Mouse (Mus musculus): ENCODE results near the gene Cdh4. TPM values are rescaled to one million over a fixed set of nuclear protein-coding genes. Genes with fewer than 3 reads are reported as not detected.

The Cdh4 gene
- polyA plus RNA-seq, 1 experiment, result 0.36 TPM

GRCm38 (mm10) chr2:179494276-179494675, 52.0 kb downstream of the Cdh4 start:
- H3K4me3 ChIP-seq (ENCODE audit: control insufficient read depth, low read depth, low read length), result no peak overlapping the region
- H3K36me3 ChIP-seq (ENCODE audit: control insufficient read depth, insufficient read depth, low read length), result no peaks in the 10 kb centered on the region
- no peak overlapping the region for H3K27ac ChIP-seq (ENCODE audit: control insufficient read depth, insufficient read depth, low read depth, low read length)
- H3K4me1 ChIP-seq (ENCODE audit: control insufficient read depth, insufficient read depth, low read length), result no peaks in the 10 kb centered on the region
- no peak for TF ChIP-seq CTCF (IDR thresholded peaks at IDR 0.05; ENCODE audit: control insufficient read depth, insufficient read depth, insufficient replicate concordance, low read depth, low read length)
- no peaks in the 10 kb centered on the region for H3K27me3 ChIP-seq (ENCODE audit: control insufficient read depth, insufficient read depth, low read length)

DNA sequence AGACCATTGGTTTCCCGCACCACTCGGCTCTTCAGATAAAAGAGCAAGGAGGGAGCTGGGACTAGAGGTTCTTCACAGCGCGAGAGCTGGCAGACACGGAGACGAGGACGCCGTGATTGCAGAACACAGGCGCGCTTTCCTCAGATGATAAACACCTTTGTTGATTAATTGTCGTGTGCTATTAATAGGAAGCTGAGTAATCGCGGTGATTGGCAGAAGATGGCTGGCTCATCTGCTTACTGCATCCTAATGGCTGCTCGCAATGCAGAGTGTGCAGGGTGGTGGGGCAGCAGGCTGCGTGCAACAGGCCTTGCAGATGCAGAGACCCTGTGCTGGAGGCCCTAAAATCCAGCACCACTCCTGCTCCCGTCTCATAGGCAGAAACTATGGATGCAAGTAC, 68.2 kb downstream of the Cdh4 start:
- Histone ChIP-seq H3K4me1 (ENCODE audit: control insufficient read depth, insufficient read depth, low read length) (no peaks in the 10 kb centered on the region), H3K4me3 (ENCODE audit: control insufficient read depth, low read depth, low read length) (no peak overlapping the region), H3K27me3 (ENCODE audit: control insufficient read depth, insufficient read depth, low read length) (no peaks in the 10 kb centered on the region), H3K36me3 (ENCODE audit: control insufficient read depth, insufficient read depth, low read length) (no peaks in the 10 kb centered on the region), H3K27ac (ENCODE audit: control insufficient read depth, insufficient read depth, low read depth, low read length) (no peak overlapping the region)
- TF ChIP-seq CTCF (IDR thresholded peaks at IDR 0.05; ENCODE audit: control insufficient read depth, insufficient read depth, insufficient replicate concordance, low read depth, low read length) (no peak), POLR2A (IDR thresholded peaks at IDR 0.05; ENCODE audit: control insufficient read depth, low read depth, low read length) (no peak)

DNA sequence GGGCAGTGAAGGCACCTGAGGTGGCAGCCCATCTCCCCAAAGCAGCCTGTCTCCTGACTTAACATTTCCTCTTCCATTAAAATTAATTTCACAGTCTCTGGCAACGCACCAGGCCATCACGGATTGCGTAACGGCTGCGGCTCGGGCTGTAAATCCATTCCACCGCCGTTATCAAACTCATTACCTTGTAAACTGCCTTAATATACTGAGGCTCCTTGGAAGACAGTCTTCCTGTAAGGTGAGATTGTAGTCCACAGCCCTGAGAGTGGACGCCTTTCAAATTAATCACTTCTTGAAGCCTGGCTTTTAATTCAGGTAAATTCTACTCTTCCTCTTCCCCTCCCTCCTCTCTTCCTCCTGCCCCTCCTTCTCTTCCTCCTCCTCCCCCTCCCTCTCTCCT, 74.3 kb downstream of the Cdh4 start:
- Histone ChIP-seq H3K36me3 (ENCODE audit: control insufficient read depth, insufficient read depth, low read length) (no peaks in the 10 kb centered on the region), H3K27me3 (ENCODE audit: control insufficient read depth, insufficient read depth, low read length) (no peaks in the 10 kb centered on the region), H3K4me3 (ENCODE audit: control insufficient read depth, low read depth, low read length) (no peak overlapping the region), H3K4me1 (ENCODE audit: control insufficient read depth, insufficient read depth, low read length) (no peaks in the 10 kb centered on the region), H3K27ac (ENCODE audit: control insufficient read depth, insufficient read depth, low read depth, low read length) (no peak overlapping the region)
- TF ChIP-seq CTCF (IDR thresholded peaks at IDR 0.05; ENCODE audit: control insufficient read depth, insufficient read depth, insufficient replicate concordance, low read depth, low read length) (no peak), POLR2A (IDR thresholded peaks at IDR 0.05; ENCODE audit: control insufficient read depth, low read depth, low read length) (no peak)

GRCm38 (mm10) chr2:179518456-179519032, 76.3 kb downstream of the Cdh4 start:
- Histone ChIP-seq H3K27ac (ENCODE audit: control insufficient read depth, insufficient read depth, low read depth, low read length) (no peak overlapping the region), H3K36me3 (ENCODE audit: control insufficient read depth, insufficient read depth, low read length) (no peaks in the 10 kb centered on the region), H3K4me3 (ENCODE audit: control insufficient read depth, low read depth, low read length) (no peak overlapping the region), H3K27me3 (ENCODE audit: control insufficient read depth, insufficient read depth, low read length) (no peaks in the 10 kb centered on the region), H3K4me1 (ENCODE audit: control insufficient read depth, insufficient read depth, low read length) (no peaks in the 10 kb centered on the region)
- TF ChIP-seq CTCF (IDR thresholded peaks at IDR 0.05; ENCODE audit: control insufficient read depth, insufficient read depth, insufficient replicate concordance, low read depth, low read length) (no peak), POLR2A (IDR thresholded peaks at IDR 0.05; ENCODE audit: control insufficient read depth, low read depth, low read length) (no peak)

DNA sequence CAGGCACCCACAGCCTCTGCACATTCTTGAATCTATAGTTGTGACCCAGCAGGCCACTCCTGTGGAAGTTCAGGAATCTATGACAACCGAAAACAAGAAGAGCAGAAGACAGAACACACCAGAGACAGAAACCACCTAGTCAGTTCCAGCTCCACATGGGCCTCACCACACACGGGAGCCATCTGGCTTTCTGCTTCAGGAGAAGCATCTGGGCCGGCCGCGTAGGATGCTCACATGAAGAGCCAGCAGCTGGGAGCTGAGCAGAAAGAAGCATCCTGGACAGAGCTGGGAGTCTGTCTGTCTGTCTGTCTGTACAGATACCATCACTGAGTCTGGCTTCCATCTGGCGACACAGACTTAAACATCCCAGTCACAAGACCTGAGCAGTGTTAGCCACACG, 76.9 kb downstream of the Cdh4 start:
- Histone ChIP-seq H3K27ac (ENCODE audit: control insufficient read depth, insufficient read depth, low read depth, low read length) (no peak overlapping the region), H3K4me3 (ENCODE audit: control insufficient read depth, low read depth, low read length) (no peak overlapping the region), H3K4me1 (ENCODE audit: control insufficient read depth, insufficient read depth, low read length) (no peaks in the 10 kb centered on the region), H3K36me3 (ENCODE audit: control insufficient read depth, insufficient read depth, low read length) (no peaks in the 10 kb centered on the region), H3K27me3 (ENCODE audit: control insufficient read depth, insufficient read depth, low read length) (no peaks in the 10 kb centered on the region)
- TF ChIP-seq POLR2A (IDR thresholded peaks at IDR 0.05; ENCODE audit: control insufficient read depth, low read depth, low read length) (no peak), CTCF (IDR thresholded peaks at IDR 0.05; ENCODE audit: control insufficient read depth, insufficient read depth, insufficient replicate concordance, low read depth, low read length) (no peak)

GRCm38 (mm10) chr2:179519931-179520330, 77.7 kb downstream of the Cdh4 start:
- H3K27me3 ChIP-seq (ENCODE audit: control insufficient read depth, insufficient read depth, low read length), result no peaks in the 10 kb centered on the region
- no peaks in the 10 kb centered on the region for H3K4me1 ChIP-seq (ENCODE audit: control insufficient read depth, insufficient read depth, low read length)

GRCm38 (mm10) chr2:179520941-179521340, 78.7 kb downstream of the Cdh4 start:
- no peaks in the 10 kb centered on the region for H3K27me3 ChIP-seq (ENCODE audit: control insufficient read depth, insufficient read depth, low read length)
- no peaks in the 10 kb centered on the region for H3K4me1 ChIP-seq (ENCODE audit: control insufficient read depth, insufficient read depth, low read length)
- H3K27ac ChIP-seq (ENCODE audit: control insufficient read depth, insufficient read depth, low read depth, low read length), result no peak overlapping the region
- no peaks in the 10 kb centered on the region for H3K36me3 ChIP-seq (ENCODE audit: control insufficient read depth, insufficient read depth, low read length)
- TF ChIP-seq CTCF (IDR thresholded peaks at IDR 0.05; ENCODE audit: control insufficient read depth, insufficient read depth, insufficient replicate concordance, low read depth, low read length), result no peak
- TF ChIP-seq POLR2A (IDR thresholded peaks at IDR 0.05; ENCODE audit: control insufficient read depth, low read depth, low read length), result no peak
- no peak overlapping the region for H3K4me3 ChIP-seq (ENCODE audit: control insufficient read depth, low read depth, low read length)

More at GRCm38 (mm10) chr2:179519931-179520330, 77.7 kb downstream of the Cdh4 start:
- TF ChIP-seq POLR2A (IDR thresholded peaks at IDR 0.05; ENCODE audit: control insufficient read depth, low read depth, low read length) (no peak), CTCF (IDR thresholded peaks at IDR 0.05; ENCODE audit: control insufficient read depth, insufficient read depth, insufficient replicate concordance, low read depth, low read length) (no peak)
- H3K36me3 ChIP-seq (ENCODE audit: control insufficient read depth, insufficient read depth, low read length), result no peaks in the 10 kb centered on the region
- H3K27ac ChIP-seq (ENCODE audit: control insufficient read depth, insufficient read depth, low read depth, low read length), result no peak overlapping the region
- no peak overlapping the region for H3K4me3 ChIP-seq (ENCODE audit: control insufficient read depth, low read depth, low read length)

DNA sequence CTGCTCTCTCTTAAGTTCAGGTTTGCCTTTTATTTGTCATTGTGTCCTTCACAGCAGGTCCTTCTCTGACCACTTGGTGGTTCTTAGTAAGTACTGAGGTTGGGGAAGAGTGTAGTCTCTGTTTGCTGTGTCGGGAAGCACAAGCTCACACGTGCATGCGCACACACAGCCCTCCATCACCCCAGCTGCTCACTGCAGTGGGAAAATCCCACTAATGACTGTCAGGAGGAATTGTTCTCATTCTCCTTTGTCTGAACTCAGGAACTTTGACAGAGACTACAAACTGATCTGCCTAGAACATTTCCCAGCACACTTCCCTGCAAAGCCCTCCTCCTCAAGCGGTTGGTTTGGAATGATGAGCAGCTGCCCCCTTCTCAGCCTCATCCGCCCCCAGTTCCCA, 79.2 kb downstream of the Cdh4 start:
- TF ChIP-seq POLR2A (IDR thresholded peaks at IDR 0.05; ENCODE audit: control insufficient read depth, low read depth, low read length) (no peak), CTCF (IDR thresholded peaks at IDR 0.05; ENCODE audit: control insufficient read depth, insufficient read depth, insufficient replicate concordance, low read depth, low read length) (no peak)
- no peaks in the 10 kb centered on the region for H3K36me3 ChIP-seq (ENCODE audit: control insufficient read depth, insufficient read depth, low read length)
- H3K4me1 ChIP-seq (ENCODE audit: control insufficient read depth, insufficient read depth, low read length), result no peaks in the 10 kb centered on the region
- H3K27ac ChIP-seq (ENCODE audit: control insufficient read depth, insufficient read depth, low read depth, low read length), result no peak overlapping the region
- no peak overlapping the region for H3K4me3 ChIP-seq (ENCODE audit: control insufficient read depth, low read depth, low read length)
- H3K27me3 ChIP-seq (ENCODE audit: control insufficient read depth, insufficient read depth, low read length), result no peaks in the 10 kb centered on the region

Data from testis, adult 2 months (tissue).